Mouse (Mus musculus) left cerebral cortex, postnatal 10 days (tissue): ENCODE measurements at regions not wholly inside any gene's neighbourhood (a gene's known extent, or its start where the extent isn't known, plus 50 kb on each side); places are given as distances from the start of the nearest gene placed in this dataset.
A peak's percentile ranks its signal among the peaks of the same experiment; 100 is the strongest.

Experiments used
- DNase-seq, 2 experiments: peaks; one replicate each; pipeline ENCODE4 v3.0.0; 2021 to 2022; ENCODE audit warnings: low spot score in 2 of 2, mixed read lengths in 1 of 2; ENCODE audit errors: extremely low spot score in 1 of 2
- intact Hi-C: fragments of 180-260 bp; cut with DNase I; formaldehyde crosslinking; loops from one replicate; pipeline ENCODE4 v1.15.1; 2025

- intact Hi-C loops: no loop called here
- no peak for DNase-seq
Measured at GRCm38 (mm10) chr15:90021746-90022312, 180.2 kb upstream of the Syt10 start.

GRCm38 (mm10) chr15:90023164-90023563, 181.5 kb upstream of the Syt10 start:
- intact Hi-C loops: no loop called here
- DNase-seq: no peak

GRCm38 (mm10) chr15:90034356-90034755, 189.8 kb upstream of the Alg10b start:
- intact Hi-C loops: loop anchor here (10.0 kb wide), 1 partner anchor 410 kb away; no protein-coding TSS in a partner anchor
- no peak for DNase-seq

GRCm38 (mm10) chr15:90045683-90046082, 178.4 kb upstream of the Alg10b start:
- intact Hi-C loops: no loop called here

GRCm38 (mm10) chr15:90062021-90062420, 162.1 kb upstream of the Alg10b start:
- DNase-seq: no peak
- intact Hi-C loops: no loop called here

More at GRCm38 (mm10) chr15:90045683-90046082, 178.4 kb upstream of the Alg10b start:
- no peak for DNase-seq

- DNase-seq: no peak
- intact Hi-C loops: no loop called here
Measured at GRCm38 (mm10) chr15:90065768-90066167, 158.3 kb upstream of the Alg10b start.

GRCm38 (mm10) chr15:90072078-90072477, 152.0 kb upstream of the Alg10b start:
- peak; percentile 7 to 32 for DNase-seq
- intact Hi-C loops: no loop called here

- no peak for DNase-seq
- intact Hi-C loops: no loop called here
Measured at GRCm38 (mm10) chr15:90082175-90082951, 141.7 kb upstream of the Alg10b start.

GRCm38 (mm10) chr15:90109445-90109988, 114.6 kb upstream of the Alg10b start:
- intact Hi-C loops: no loop called here
- DNase-seq: no peak

GRCm38 (mm10) chr15:90113611-90114010, 110.5 kb upstream of the Alg10b start:
- intact Hi-C loops: no loop called here
- no peak for DNase-seq

GRCm38 (mm10) chr15:90119747-90120146, 104.4 kb upstream of the Alg10b start:
- intact Hi-C loops: no loop called here
- no peak for DNase-seq

GRCm38 (mm10) chr15:90123999-90124398, 100.1 kb upstream of the Alg10b start:
- no peak for DNase-seq
- intact Hi-C loops: no loop called here

- no peak for DNase-seq
- intact Hi-C loops: no loop called here
Measured at GRCm38 (mm10) chr15:90125146-90125545, 99.0 kb upstream of the Alg10b start.

- intact Hi-C loops: no loop called here
- no peak for DNase-seq
Measured at GRCm38 (mm10) chr15:90131777-90132176, 92.3 kb upstream of the Alg10b start.

- intact Hi-C loops: no loop called here
- DNase-seq: no peak
Measured at GRCm38 (mm10) chr15:90140966-90141365, 83.1 kb upstream of the Alg10b start.

GRCm38 (mm10) chr15:90148663-90149062, 75.4 kb upstream of the Alg10b start:
- intact Hi-C loops: no loop called here
- DNase-seq: no peak

- DNase-seq: peak in 1 of 2 experiments; percentile 4
- intact Hi-C loops: no loop called here
Measured at GRCm38 (mm10) chr15:90153821-90154560, 70.1 kb upstream of the Alg10b start.
